Mouse (Mus musculus) liver, adult 10 weeks (tissue): ENCODE measurements around the gene Inpp5k. TPM values are rescaled to one million over a fixed set of nuclear protein-coding genes. Genes with fewer than 3 reads are reported as not detected.

Experiments used
- polyA plus RNA-seq: library from polyadenylated mRNA; stranded (reverse); fragments of 350-450 nt; fragmentation: Illumina TruSeq; extraction: RNeasy Lipid Tissue Mini Kit (QIAGEN cat#74804); gene quantifications from one replicate; pipeline ENCODE4 v1.2.3, GENCODE M21; 2014; ENCODE audit warnings: low read depth, low replicate concordance

Inpp5k gene
- 12.9 TPM for polyA plus RNA-seq

DNA sequence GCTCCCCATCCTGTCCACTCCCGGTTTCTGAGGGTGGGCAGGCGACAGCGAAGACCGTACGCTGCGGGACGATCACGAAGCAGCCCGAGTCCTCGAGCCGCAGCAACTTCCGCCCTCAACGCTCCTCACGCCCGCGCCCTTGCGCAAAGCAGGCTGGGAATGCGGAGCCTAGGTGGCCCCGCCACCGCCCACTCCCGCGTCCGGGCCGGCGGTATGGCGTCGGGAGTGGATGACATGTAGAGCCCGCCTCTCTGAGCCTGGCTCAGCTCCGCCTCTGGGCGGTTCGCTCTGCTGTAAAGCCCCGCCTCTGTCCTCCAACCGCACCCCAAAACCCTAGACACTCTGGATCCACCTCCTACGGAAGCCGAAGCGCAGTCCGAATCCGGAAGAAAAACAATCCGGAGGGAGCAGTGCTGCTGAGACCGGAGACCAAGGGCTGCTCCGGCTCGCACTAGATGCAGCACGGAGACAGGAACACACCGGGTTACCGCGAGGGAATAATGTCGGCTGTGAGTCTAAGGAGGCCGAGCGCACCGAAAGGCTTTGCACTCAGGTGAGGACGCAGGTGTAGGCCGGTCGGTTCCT, at the start of gene Inpp5k:
Gene Inpp5k, plus strand, starts transcription at position 344 of the 585 bp plus-strand sequence.

DNA sequence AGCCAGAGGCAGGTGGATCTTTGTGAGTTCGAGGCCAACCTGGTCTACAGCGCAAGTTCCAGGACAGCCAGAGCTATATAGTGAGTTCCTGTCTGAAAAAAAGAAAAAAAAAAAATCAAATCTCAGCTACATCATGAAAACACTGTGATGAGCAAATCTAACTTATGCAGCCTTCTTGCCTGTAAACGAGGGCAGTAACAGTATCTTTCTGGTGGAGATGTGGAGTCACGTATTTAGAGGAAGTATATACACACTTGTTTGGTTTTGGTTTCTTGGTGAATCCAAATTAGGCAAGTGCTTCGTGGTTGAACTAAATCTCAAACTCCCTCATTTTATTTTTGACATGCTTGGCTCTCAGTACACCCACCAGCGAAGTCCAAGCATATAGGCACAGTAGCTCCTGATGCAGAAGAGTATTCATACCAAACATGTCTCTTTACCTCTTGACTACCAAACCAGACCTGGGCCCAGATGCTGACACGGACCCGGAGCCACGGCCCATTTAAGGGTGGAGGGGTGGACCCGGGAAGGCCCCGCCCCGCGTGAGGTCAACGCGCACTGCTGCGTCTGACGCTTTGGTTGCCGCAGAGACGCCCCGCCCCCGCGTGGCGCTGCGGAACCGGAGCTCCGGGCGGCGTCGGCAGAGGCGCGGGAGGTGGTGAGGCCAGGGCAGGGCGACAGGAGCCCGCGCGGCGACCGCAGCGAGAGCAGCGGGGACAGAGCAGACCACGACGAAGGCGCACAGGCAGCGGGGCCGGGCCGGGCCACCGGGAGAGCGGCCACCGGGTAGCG, 43.1 kb upstream of the Inpp5k start, which contains the start of gene Pitpna:
Gene Pitpna, plus strand, starts transcription at position 605 of the 792 bp plus-strand sequence.

DNA sequence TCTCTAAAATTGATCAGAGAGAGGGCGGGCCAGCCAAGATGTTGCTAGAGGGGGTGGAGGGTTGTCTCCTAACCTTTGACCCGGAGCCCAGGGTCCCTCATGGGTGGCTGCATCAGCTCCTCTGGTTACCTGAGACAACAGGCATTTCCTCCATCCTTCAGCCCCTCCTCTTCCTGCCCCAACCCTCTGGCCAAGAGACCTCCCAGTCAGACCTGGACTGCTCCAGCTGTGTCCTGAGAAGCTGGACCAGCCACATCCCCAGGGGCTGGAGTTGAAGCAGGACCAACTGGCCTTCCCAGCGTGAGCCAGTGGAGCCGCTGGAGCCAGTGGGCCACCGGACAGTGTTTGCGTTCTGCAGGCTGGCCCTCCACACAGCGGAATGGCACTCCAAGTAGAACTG, 19.5 kb downstream of the Inpp5k start, which contains the start of gene Myo1c:
Gene Myo1c, plus strand, starts transcription at position 194 of the 400 bp plus-strand sequence.

DNA sequence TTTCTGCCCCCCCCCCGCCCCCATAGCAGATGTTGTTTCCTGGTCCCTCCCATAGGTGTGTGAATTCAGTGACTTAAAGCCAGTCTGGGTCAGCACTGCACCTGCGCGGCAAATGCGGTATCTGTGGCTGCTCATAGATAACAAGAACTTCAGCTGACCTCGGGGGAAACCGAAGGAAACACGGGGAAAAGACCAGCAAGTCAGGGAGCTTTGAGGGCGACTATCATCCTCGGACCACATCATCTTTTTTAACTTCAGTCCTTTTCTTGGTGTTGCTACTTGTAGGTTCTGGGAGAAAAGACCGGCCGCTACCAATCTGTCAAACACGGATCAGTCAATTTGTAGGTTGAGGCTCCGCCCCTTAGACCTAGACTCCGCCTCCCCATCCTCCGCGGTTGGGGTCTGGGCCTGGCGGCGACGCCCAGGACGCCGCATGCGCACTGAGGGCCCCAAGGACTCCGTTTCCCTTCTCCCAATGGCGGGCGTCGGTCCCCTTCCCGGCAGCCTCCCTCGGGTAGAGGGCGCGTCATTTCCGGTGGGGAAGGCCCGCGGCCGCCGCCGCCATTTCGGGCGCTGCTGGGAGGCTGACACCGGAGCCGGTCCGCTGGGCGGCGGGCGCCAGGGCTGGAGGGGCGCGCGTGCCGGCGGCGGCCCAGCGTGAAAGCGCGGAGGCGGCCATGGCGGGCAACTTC, 48.1 kb downstream of the Inpp5k start, which contains the start of gene Crk:
Gene Crk, plus strand, starts transcription at position 513 of the 692 bp plus-strand sequence.

Other genes starting within 250 kb of the Inpp5k start
- gene Serpinf1, start 208.3 kb upstream of the Inpp5k start, polyA plus RNA-seq: 250 TPM
- gene Serpinf2, start 191.4 kb upstream of the Inpp5k start, polyA plus RNA-seq: 152 TPM
- 0.90 TPM for gene Wdr81, start 176.3 kb upstream of the Inpp5k start, polyA plus RNA-seq
- gene Tlcd2, start 169.3 kb upstream of the Inpp5k start, polyA plus RNA-seq: 179 TPM
- gene Prpf8, start 144.2 kb upstream of the Inpp5k start, polyA plus RNA-seq: 23.2 TPM
- 3.7 TPM for gene Rilp, start 120.9 kb upstream of the Inpp5k start, polyA plus RNA-seq
- 0.40 TPM for gene Scarf1, start 117.4 kb upstream of the Inpp5k start, polyA plus RNA-seq
- 1.4 TPM for gene Slc43a2, start 99.3 kb upstream of the Inpp5k start, polyA plus RNA-seq
- gene Pitpna, start 42.9 kb upstream of the Inpp5k start, polyA plus RNA-seq: 56.5 TPM
- 2.9 TPM for gene Myo1c, start 19.5 kb downstream of the Inpp5k start, polyA plus RNA-seq
- gene Crk, start 48.3 kb downstream of the Inpp5k start, polyA plus RNA-seq: 101 TPM
- 577 TPM for gene Ywhae, start 101.9 kb downstream of the Inpp5k start, polyA plus RNA-seq
- not detected for gene Doc2b, start 165.1 kb downstream of the Inpp5k start, polyA plus RNA-seq